Mouse (Mus musculus) intestine, embryonic 14.5 days (tissue): ENCODE measurements at regions not wholly inside any gene's neighbourhood (a gene's known extent, or its start where the extent isn't known, plus 50 kb on each side); places are given as distances from the start of the nearest gene placed in this dataset.

Experiments
- ATAC-seq: fragments of 200-750 bp; cut with Nextera tagmentation; replicated peaks from 2 replicates; pipeline ENCODE4 v1.8.0; 2017; ENCODE audit warnings: low read depth, moderate number of reproducible peaks, moderate TSS enrichment, moderate library complexity; ENCODE audit not compliant: low FRiP score, low TSS enrichment
- DNase-seq: peaks from one replicate; pipeline ENCODE4 v3.0.0-alpha.2; 2018; ENCODE audit warnings: low spot score
- H3K27ac ChIP-seq: fragments of 300-500 bp; sonication (generic); 2 replicates; pipeline ENCODE4 v1.5.1; 2014; ENCODE audit warnings: low read depth, mild to moderate bottlenecking, control low read depth
- H3K27me3 ChIP-seq: fragments of 300-500 bp; sonication (generic); replicated peaks from 2 replicates; pipeline ENCODE4 v1.6.1; 2014; ENCODE audit warnings: low read length, control low read depth; ENCODE audit not compliant: control insufficient read depth, insufficient read depth
- H3K36me3 ChIP-seq: fragments of 300-500 bp; sonication (generic); 2 replicates; pipeline ENCODE4 v1.6.1; 2014; ENCODE audit warnings: low read length, control low read depth; ENCODE audit not compliant: control insufficient read depth, insufficient read depth
- H3K4me1 ChIP-seq: fragments of 300-500 bp; sonication (generic); replicated peaks from 2 replicates; pipeline ENCODE4 v1.6.1; 2014; ENCODE audit warnings: low read length, control low read depth, mixed read lengths; ENCODE audit not compliant: control insufficient read depth, insufficient read depth
- H3K4me2 ChIP-seq: fragments of 300-500 bp; sonication (generic); 2 replicates; pipeline ENCODE4 v1.6.1; 2014; ENCODE audit warnings: low read length
- H3K4me3 ChIP-seq: fragments of 300-500 bp; sonication (generic); 2 replicates; pipeline ENCODE4 v1.5.1; 2014; ENCODE audit warnings: low read depth, low read length, control low read depth, mixed read lengths
- H3K9ac ChIP-seq: fragments of 300-500 bp; sonication (generic); 2 replicates; pipeline ENCODE4 v1.6.1; 2014; ENCODE audit warnings: mild to moderate bottlenecking, low read length
- H3K9me3 ChIP-seq: fragments of 300-500 bp; sonication (generic); 2 replicates; pipeline ENCODE4 v1.6.1; 2016; ENCODE audit warnings: low read length, control low read depth; ENCODE audit not compliant: control insufficient read depth
- WGBS: fragments of 180-500 bp; shearing (Covaris S2); extraction: QIAGEN DNeasy Blood & Tissue Kit; methylation state at CpG from one replicate; pipeline ENCODE4 v1.1.7; 2014; 5-methylcytosine and 5-hydroxymethylcytosine counted together

- H3K9ac ChIP-seq, result no peak overlapping the region
- no peak overlapping the region for H3K4me2 ChIP-seq
- WGBS, result 0% methylated on average over 2 of the region's 2 CpGs
- H3K9me3 ChIP-seq, result no peaks in the 10 kb centered on the region
- DNase-seq (no peak), ATAC-seq (no peak)
- 0 out of 2 replicates have a peak, but pooled peaks cover 9% of the 10 kb centered on the region for H3K27me3 ChIP-seq
- H3K4me1 ChIP-seq, result no peaks in the 10 kb centered on the region
- no peaks in the 10 kb centered on the region for H3K36me3 ChIP-seq
- no peak overlapping the region for H3K27ac ChIP-seq
- H3K4me3 ChIP-seq, result no peak overlapping the region
Observed at GRCm38 (mm10) chr7:49704635-49705034, 54.3 kb upstream of the Htatip2 start.

- no peak overlapping the region for H3K27ac ChIP-seq
- H3K36me3 ChIP-seq, result no peaks in the 10 kb centered on the region
- H3K27me3 ChIP-seq, result 0 out of 2 replicates have a peak, but pooled peaks cover 9% of the 10 kb centered on the region
- H3K4me3 ChIP-seq, result no peak overlapping the region
- no peak for ATAC-seq
- DNase-seq, result no peak
- H3K9ac ChIP-seq, result no peak overlapping the region
- H3K4me2 ChIP-seq, result no peak overlapping the region
- H3K4me1 ChIP-seq, result no peaks in the 10 kb centered on the region
- no peaks in the 10 kb centered on the region for H3K9me3 ChIP-seq
- 31% methylated on average over 8 of the region's 8 CpGs for WGBS
Observed at GRCm38 (mm10) chr7:49700734-49701133, 58.2 kb upstream of the Htatip2 start.

- Histone ChIP-seq H3K4me1 (no peaks in the 10 kb centered on the region), H3K4me3 (no peak overlapping the region), H3K36me3 (no peaks in the 10 kb centered on the region), H3K27me3 (0 out of 2 replicates have a peak, but pooled peaks cover 9% of the 10 kb centered on the region), H3K27ac (no peak overlapping the region), H3K9me3 (no peaks in the 10 kb centered on the region), H3K4me2 (no peak overlapping the region), H3K9ac (no peak overlapping the region)
- no peak for ATAC-seq
- no peak for DNase-seq
- WGBS, result 91% methylated on average over 15 of the region's 15 CpGs
Observed at GRCm38 (mm10) chr7:49700024-49700390, 58.9 kb upstream of the Htatip2 start.

GRCm38 (mm10) chr7:49699107-49700023, 59.5 kb upstream of the Htatip2 start:
- Histone ChIP-seq H3K9me3 (no peaks in the 10 kb centered on the region), H3K4me2 (no peak overlapping the region), H3K27ac (no peak overlapping the region), H3K4me1 (no peaks in the 10 kb centered on the region), H3K27me3 (0 out of 2 replicates have a peak, but pooled peaks cover 9% of the 10 kb centered on the region), H3K36me3 (no peaks in the 10 kb centered on the region), H3K9ac (no peak overlapping the region), H3K4me3 (no peak overlapping the region)
- DNase-seq (no peak), ATAC-seq (no peak)
- 79% methylated on average over 13 of the region's 13 CpGs for WGBS

GRCm38 (mm10) chr7:49696228-49696627, 59.6 kb upstream of the Dbx1 start:
- no peak overlapping the region for H3K27ac ChIP-seq
- H3K9me3 ChIP-seq, result no peaks in the 10 kb centered on the region
- H3K4me3 ChIP-seq, result no peak overlapping the region
- no peaks in the 10 kb centered on the region for H3K27me3 ChIP-seq
- H3K4me2 ChIP-seq, result no peak overlapping the region
- ATAC-seq (no peak), DNase-seq (no peak)
- no peak overlapping the region for H3K9ac ChIP-seq
- H3K36me3 ChIP-seq, result no peaks in the 10 kb centered on the region
- WGBS, result 48% methylated on average over 6 of the region's 6 CpGs
- no peaks in the 10 kb centered on the region for H3K4me1 ChIP-seq

GRCm38 (mm10) chr7:49689546-49689945, 52.9 kb upstream of the Dbx1 start:
- Histone ChIP-seq H3K27me3 (peaks cover 37% of the 10 kb centered on the region), H3K4me1 (no peaks in the 10 kb centered on the region), H3K9me3 (no peaks in the 10 kb centered on the region), H3K9ac (no peak overlapping the region), H3K27ac (no peak overlapping the region), H3K36me3 (no peaks in the 10 kb centered on the region), H3K4me2 (no peak overlapping the region), H3K4me3 (no peak overlapping the region)
- ATAC-seq (no peak), DNase-seq (no peak)
- 45% methylated on average over 6 of the region's 6 CpGs for WGBS

GRCm38 (mm10) chr7:49688521-49689399, 52.1 kb upstream of the Dbx1 start:
- DNase-seq (peak; percentile 56), ATAC-seq (no peak)
- Histone ChIP-seq H3K4me2 (no peak overlapping the region), H3K4me1 (no peaks in the 10 kb centered on the region), H3K9ac (no peak overlapping the region), H3K36me3 (no peaks in the 10 kb centered on the region), H3K9me3 (no peaks in the 10 kb centered on the region), H3K4me3 (no peak overlapping the region), H3K27ac (no peak overlapping the region), H3K27me3 (peaks cover 43% of the 10 kb centered on the region)
- WGBS, result 6% methylated on average over 10 of the region's 10 CpGs

- H3K4me3 ChIP-seq, result no peak overlapping the region
- H3K36me3 ChIP-seq, result no peaks in the 10 kb centered on the region
- DNase-seq, result no peak
- WGBS, result 23% methylated on average over 10 of the region's 10 CpGs
- H3K9me3 ChIP-seq, result no peaks in the 10 kb centered on the region
- H3K27ac ChIP-seq, result no peak overlapping the region
- no peak overlapping the region for H3K4me2 ChIP-seq
- ATAC-seq, result no peak
- H3K27me3 ChIP-seq, result peaks cover 46% of the 10 kb centered on the region
- H3K9ac ChIP-seq, result no peak overlapping the region
- no peaks in the 10 kb centered on the region for H3K4me1 ChIP-seq
Observed at GRCm38 (mm10) chr7:49687658-49688376, 51.2 kb upstream of the Dbx1 start.
